Mouse (Mus musculus) A20 (cell line): ENCODE results near the gene Pagr1b.

Experiments used
- DNase-seq: peaks from one replicate; pipeline ENCODE4 v3.0.0-alpha.2; 2011; ENCODE audit warnings: low read depth, low spot score

Gene Pagr1b

DNA sequence TGATC, at the start of gene Pagr1b:
Pagr1b (minus strand) TSS at position 4 of the 5 bp plus-strand sequence.
- DNase-seq: no peak

DNA sequence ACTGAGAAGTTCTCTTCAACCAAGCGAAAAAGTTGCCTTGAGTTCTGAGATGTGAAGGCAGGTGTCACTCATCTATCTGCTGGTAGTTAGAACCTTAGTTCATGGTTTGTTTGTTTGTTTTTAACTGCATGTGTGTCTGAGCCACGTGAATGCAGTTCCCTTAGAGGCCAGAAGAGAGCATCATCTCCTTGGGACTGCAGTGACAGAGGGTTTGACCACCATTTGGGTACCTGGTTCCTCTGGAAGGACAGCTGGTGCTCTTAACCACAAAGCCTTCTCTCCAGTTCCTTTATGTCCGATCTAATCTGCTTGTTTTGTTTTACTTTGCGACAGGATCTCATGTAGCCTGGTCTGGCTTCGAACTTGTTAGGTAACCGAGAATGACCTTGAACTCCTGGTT, 49.3 kb upstream of the Pagr1b start:
- peak; percentile 43 for DNase-seq

DNA sequence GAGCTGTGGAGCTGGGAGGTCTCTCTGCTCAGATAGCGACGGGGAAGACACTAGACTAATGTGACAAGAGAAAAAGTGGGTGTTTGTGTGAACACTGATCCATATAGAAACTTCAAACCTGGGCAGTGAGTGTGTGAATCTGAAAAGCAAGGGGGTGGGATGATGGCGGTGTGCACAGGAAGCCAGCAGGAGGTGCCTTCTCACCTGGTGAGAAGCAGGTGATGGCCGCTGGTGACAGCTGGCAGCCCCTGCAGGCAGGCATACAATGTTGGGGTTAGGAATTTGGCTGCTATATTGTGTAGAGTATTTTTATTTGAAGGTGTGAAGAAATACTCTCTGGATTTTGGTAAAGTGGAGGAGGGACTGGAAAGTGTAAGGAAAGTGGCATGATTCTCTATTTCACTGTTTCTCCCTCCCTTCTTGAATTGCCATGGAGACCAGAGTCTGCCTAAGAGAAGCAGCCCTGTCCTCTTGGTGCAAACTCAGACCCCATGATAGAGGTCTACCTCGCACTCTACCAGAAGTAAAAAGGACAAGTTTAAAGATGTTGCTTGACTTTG, 38.8 kb upstream of the Pagr1b start:
- DNase-seq: no peak

DNA sequence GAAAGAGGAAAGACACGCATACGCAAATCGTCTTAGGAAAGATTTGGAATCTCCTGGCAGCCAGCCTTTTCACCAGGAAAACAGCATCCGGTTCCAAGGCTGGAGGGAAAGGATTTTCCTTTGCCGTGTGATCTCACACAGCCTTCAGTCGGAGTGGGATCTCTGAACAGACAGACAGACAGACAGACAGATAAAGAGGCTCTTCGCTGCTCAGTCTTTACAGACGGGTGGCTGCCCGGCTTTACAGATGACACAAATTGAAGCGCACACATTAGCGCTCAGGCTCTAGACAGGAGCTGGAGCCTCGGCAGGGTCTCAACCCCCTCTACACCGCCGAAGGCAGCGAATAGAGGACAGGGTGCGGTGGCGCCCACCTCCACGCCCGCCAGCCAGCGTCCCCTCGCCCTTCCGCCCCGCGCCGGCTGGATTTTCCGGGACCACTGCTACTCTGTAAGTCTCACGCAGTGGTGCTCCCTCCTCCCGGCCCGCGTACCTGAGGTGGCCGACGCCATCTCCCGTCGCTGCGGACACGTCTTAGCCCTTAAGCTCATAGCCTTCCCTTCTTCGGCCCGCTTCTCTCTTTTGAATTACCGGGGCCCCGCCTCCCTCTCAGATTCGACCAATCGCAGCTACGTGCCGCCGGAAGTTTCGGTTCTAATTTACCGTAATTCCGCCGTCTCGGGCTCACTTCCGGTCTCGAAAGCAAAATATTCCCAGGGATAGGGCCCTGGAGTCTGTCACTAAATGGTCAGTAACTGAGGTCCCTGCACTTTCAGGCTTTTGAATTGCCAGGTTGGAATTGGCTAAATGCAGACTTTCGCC, 25.8 kb upstream of the Pagr1b start, which contains the start of gene Kif22:
Kif22 (minus strand) TSS at position 621 of the 822 bp plus-strand sequence.
- DNase-seq: peak; percentile 91

DNA sequence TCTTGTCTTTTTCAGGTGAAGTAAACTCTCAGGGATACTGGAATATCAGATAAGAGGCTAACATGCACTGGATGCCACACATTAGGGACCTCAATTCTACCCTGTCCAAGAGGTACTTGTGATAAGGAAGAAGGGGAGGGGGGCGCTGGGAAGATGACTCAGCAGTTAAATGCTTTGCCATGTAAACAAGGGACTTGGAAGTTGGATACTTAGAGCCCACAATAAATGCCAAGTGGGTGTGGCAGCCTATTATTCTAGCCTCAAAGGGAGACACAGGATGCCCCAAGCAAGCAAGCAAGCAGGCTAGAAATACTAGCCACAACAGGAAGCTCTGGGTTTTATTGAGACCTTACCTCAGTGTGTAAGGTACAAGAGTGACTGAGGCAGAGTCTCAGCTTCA, 15.0 kb upstream of the Pagr1b start:
- no peak for DNase-seq

DNA sequence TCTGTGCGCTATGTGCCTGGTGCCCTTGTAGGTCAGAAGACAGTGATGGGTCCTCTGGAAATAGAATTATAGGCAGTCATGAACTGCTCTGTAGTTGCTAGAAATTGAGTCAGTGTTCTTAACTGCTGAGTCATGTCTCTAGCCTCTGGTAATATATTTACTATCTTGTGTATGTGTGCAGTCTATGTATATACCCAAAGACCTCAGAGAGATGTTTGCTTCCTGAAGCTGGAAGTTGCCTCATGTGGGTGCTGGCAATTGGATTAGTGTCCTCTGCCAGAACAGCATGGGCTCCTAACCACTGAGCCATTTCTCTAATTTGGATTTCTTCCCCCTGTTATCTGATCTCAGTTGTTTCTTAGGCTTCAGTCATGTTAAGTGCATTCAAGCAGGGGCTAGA, 13.9 kb upstream of the Pagr1b start:
- DNase-seq: no peak

DNA sequence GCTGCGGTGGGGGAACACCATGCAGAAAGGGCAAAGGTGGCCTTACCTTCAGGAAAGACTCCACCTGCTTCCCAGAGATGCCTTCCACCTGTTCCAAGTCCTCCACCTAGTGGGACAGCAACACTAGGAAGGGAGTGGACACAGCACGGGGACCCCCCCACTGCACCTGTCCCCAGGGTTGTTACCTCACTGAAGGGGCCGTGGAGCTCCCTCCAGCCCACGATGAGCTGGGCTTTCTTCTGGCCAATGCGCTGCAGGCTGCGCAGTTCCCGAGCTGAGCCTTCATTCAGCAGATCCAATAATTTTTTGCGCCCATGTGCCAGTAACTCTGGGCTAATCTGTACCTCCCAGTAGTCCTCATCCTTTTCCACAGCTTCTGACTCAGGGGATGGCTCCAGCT, 11.6 kb upstream of the Pagr1b start:
- no peak for DNase-seq

DNA sequence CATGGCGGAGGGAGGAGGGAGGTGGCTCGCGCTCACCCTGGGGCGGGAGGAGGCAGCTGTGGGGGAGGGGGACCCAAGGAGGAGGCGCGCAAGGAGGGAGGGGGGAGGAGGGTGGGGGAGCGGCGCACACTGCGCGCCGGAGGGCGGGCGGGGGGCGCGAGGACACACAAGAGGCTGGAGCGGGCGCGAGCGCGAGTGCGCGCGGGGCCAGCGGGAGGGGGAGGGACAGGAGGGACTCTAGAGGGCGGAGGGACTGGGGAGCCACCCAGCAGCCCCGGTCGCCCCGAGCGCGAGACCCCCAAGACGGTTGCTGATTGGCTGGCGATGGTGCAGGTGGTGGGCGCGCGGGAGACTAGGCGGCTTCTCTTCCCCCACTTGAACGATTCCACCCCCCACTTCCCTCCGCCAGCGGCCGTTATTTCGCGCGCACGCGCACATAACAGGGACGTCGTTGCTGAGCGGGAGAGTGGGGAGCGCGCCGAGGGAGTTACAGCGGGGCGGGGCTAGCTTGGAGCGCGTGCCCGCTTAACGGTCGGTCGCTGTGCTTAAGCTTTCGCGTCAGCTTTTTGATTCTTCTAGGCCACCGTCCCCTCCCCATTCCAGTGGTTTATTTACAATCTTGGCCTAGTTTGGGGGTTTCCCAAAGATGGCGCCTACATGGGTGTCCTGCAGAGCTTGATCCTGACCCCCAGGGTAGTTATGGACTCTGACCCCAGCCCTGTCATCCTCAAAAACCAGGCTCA, 10.9 kb upstream of the Pagr1b start, which contains the start of gene Maz:
Maz (minus strand) TSS at position 54 of the 743 bp plus-strand sequence.
- DNase-seq: peak; percentile 100

DNA sequence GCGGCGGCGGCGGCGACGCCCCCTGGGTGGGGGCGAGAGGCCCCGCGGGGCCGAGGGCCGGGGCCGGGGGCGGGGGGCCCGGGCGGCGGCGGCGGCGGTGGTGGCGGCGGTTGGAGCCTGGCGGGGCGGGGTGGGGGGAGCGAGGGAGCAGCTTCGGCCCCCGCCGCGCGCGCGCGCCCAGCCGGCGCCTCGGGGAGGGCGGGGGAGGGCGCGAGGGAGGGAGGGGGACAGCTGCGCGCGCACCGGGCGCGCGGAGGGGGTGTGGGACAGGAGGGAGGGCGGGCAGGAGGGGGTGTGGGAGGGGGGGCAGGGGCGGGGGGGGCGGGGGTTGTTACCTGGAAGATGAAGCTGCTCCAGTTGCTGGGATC, 10.3 kb upstream of the Pagr1b start:
- no peak for DNase-seq

DNA sequence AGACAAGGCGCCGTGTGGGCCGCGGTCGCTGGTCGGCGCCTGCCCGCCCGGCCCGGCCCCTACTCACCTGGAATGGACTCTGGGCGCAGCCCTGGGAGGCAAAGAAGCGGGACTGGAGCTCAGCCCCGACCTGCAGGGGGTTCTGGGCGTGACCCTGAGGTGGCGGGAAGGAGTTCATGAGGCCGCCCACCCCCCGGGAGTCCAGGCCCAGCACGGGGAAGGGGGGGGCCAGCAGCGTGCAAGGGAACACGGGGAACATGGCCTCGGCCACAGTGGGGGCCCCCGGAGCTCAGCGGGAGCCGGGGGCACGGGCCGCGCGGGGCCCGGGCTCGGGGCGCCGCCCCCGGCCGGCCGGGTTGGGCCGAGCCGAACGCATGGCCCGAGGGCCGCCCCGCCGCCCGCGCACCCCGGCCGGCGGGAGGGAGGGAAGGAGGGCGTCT, 9.9 kb upstream of the Pagr1b start:
- DNase-seq: peak; percentile 80

DNA sequence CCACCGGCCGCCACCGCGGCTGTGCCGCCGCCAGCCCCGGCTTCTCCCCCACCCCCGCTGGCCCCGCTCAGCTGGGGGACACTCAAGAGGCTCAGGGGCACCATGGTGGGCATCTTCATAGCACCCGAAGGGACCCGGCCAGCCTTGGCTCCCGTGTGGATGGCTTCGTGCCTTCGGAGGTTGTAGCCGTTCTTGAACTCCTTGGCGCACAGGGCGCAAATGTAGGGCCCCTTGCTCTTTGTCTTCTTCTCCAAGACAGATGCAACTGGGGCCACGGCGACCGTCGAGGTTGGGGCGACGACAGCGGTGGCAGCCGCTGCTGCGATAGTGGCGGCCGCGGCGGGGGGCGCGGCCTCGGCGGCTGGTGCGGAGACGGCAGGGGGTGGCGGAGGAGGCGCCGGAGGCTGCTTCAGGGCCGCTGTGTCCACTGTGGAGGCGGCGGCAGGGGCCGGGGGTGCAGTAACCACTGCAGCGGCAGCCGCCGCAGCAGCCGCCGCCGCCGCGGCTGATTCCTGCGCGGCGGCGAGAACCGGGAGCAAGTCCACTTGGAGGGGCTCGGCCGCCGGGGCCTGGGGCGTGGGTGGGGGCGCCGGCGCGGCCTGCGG, 9.4 kb upstream of the Pagr1b start:
- peak; percentile 61 for DNase-seq

DNA sequence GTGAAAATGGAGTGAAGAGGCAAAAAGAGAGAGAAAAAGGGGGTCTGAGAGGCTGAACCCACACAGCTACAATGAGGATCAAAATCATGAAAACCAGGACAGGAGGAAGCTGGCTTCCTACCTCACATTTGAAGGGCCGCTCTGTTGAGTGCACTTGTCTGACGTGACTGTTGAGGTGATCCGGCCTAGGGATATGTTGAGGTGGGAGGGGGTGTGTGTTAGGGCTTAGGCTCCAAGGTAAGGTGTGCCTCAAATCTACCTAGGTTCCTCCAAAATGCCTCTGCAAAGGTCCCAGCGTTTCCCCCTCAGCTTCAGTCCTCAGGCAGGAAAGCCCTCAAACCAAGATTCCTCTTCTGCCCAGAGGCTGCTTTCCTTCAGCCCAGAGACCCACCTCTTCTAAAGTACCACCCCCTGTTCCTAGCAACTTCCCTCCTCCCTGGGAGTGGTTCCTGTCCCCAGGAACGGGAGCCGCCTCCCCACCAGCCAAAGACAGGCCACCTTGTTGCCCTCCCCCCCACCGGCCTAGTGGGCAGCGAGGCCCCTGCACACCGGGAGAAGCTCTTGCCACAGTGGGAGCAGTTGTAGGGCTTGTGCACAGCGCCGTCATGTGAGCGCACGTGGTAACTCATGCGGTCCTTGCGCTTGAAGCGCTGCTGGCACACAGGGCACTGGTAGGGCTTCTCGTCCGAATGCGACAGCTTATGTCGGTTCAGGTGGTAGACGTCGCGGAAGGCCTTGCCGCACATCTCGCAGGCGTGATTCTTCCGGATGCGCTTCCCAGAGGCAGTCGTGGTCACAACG, 8.7 kb upstream of the Pagr1b start:
- DNase-seq: peak; percentile 85

DNA sequence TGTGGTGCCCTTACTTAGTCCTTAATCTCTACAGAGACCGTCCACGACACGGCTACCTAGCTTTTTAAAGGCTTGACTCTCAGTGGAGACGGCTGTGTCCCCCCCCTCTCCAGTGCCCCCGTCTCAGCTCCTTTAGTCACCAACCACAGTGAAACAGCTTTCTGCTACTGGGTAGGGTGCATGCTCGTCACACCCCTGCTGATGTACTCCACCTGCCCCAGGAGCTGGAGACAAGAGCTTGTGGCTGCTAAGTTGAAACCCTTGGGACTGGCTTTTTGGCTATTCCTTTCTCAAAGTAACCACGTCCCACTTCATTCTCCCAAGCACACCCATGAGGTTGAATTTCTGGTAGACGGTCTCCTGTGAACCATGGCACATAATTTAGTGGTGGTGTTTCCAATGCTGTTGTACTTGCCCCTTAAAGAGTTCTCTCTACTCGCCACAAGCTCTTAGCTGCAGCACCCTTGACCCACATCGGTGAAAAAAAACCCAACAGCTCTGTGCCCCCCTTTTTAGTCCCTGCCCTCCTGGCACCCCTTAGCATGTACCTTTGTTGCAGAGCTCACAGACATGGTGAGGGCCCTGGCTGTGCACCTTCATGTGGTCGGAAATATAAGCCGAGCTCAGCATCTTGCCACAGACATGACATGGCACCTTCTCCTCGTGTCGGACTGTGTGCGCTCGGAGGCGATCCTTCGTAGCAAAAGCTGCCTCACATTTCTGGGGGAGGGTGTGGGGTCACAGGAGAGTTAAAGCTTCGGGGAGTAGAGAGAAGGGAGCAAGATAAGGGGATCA, 7.8 kb upstream of the Pagr1b start:
- DNase-seq: no peak

DNA sequence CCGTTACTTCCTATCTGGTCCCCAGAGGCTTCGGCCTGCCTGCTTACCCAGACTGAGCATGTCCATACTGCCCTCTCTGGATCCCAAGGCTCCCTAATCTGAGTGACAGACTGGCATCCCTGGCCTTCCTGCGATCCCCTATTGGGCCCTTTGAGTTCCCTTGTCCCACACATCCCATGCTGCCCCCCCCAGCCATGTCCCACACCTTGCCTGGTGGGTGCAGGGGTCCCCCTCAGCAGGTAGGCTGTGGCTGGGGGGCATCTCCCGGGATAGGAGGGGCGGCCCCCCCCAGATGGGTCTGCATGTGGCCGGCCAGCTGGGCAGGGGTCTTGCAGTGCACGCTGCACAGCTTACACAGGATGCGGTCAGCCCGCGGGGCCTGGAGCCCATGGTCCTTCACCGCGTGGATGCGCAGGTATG, 7.0 kb upstream of the Pagr1b start:
- no peak for DNase-seq

DNA sequence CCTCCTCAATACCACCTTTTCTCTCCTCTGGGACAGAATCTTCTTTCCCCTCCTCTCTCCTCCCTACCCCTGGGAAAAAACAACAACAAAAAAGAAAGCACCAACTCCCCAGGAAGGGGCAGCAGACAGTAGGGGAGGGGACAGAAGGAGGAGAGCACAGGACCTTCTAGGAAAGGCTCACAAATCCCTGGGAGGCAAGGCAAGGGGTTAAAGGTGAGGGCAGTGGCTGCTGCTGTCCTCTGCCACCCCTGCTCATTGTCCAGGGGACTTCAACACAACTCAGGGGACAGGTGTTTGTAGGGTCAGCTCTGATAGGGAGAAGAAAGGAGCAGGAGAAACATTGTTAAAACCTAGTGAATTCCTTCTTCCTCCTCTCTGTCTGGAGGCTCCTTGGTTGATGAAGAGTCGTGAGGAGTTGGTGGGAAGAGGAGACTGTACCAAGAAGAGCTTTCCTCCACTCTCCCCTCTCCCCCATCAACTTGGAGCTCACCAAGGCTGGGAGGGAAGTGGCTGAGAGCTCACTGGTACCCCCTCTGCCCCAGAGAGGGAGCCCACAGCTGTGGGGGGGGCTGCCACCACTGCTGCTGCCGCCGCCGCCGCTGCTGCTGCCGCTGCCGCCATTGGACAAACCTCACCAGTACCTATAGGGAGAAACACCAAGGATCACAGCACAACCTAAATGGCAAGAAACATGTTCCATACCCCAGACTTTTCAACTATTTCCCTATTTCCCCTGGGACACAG, 6.4 kb upstream of the Pagr1b start:
- DNase-seq: no peak

DNA sequence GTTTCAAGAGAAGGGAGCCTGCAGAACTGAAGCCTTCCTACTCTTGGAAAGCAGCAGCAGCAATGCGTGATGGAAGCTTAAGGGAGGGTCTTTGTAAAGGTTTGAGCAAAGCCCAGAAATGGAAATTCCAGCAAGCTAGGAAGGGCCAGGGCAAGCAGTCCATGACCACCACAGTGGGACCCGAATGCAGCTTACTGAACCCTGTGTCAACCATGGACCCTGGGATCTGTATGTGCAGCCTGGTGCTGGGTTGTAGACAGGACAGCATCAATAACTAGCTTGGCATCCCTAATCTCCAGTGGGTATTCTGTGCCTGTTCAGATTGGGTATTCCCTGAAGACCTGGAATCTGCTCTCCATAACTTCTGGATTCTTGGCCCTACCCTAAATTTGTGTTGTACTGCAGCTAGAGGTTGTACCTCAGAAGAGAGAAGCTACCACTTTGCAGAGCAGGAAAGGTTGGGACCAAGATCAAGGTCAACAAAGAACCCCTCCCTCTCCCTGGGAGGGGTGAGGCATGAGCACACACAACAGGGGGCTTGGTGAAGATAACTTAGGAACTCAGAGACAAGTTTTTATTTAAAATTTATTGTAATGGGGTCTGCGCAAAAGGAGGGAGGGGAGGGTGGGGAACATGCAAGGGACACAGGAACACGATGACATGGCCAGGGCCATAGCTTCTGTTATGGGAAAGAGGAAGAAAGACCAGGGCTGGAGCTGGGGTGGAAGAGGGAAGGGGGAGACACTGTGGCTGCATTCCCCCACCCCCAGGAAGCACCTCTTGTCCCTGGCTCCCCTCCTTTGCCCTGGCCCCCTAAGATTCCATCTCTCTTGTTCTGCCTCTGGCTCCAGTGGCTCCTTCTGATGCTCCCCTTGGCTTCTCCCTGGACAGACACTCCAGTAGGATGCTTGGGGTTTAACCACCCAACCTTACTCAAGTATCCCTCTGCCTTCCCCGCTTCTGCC, 5.6 kb upstream of the Pagr1b start:
- peak; percentile 40 for DNase-seq

DNA sequence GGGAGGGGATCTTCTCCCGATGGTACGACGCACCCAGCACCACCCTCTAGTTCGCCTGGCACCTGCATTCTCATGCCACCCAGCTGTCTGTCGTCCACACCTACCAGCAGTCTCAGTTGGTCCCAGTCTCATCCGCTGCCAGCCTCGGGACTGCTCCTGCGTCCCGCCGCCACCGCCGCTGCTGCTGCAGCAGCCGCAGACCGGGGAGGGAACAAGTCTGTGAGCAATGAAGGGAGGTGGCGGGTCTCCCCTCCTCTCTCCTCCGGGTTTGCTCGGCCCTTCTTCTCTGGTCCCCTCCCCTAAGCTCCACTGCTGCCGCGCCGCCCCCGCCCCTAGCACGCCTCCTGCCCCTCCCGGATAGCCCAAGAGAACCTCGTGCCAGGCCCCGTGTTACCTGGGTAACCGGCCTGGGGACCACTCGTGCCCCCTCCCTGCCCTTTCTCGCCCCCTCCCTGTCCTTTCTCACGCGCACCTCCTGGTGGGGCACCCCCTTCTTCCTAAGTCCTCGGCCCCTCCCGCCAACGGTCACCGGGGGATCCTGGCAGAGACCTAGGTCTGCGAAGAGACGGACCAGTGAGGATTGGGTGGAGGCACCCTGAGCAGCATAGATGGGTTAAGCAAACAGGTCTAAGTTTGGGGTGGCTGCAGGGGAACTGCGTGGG, 4.7 kb upstream of the Pagr1b start, which contains the start of the genes Gm42742 and Prrt2:
Gm42742 (minus strand) TSS at position 197 of the 662 bp plus-strand sequence.
Prrt2 (minus strand) TSS at position 311 of the 662 bp plus-strand sequence.
- peak; percentile 55 for DNase-seq

DNA sequence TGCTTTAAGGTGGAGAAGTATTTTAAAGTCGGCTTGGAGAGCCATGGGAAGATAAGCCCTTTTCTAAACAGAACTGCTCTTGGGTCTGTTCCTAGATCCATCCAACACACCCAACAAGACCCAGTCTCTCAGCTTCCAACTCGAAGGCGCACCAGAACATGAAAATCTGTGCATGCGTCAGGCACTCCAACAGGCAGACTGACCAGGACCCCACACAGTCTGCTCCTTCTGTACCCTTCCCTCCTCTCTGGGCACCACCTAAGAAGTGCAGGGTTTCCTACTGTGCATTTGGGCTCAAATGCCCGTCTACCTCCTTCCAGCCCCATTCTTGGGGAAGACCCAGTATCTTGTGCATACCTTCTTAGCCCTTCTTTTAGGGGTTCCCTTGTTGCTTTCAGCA, 4.2 kb upstream of the Pagr1b start:
- DNase-seq: no peak

DNA sequence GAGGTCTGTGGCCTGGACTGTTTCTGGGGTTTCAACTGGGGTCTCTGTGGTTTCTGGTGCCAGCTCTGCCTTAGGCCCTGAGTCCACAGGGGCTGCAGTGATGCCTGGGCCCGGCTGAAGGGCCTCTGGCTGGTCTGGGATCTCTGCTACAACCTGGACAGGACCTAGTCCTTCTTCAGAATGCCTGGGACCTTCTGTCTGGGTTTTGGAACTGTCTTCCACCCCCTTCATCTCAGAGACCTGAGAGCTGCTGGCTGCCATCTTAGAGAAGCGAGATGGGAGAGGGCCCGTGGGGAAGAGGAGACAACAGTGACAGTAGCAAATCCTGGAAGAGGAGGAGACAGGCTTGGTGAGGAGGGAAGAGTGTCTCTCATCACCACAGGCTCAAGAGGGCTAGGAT, 3.7 kb upstream of the Pagr1b start:
- no peak for DNase-seq
